Mouse (Mus musculus): ENCODE results near the gene Cptp. TPM values are rescaled to one million over a fixed set of nuclear protein-coding genes. Genes with fewer than 3 reads are reported as not detected.

Gene Cptp
- polyA plus RNA-seq, 1 experiment: 1.5 TPM

- H3K27me3 ChIP-seq (replicated peaks): no peaks in the 10 kb centered on the region
- no peaks in the 10 kb centered on the region for H3K9me3 ChIP-seq
- no peak overlapping the region for H3K4me3 ChIP-seq (replicated peaks)
- H3K36me3 ChIP-seq (replicated peaks; ENCODE audit: low read length): peaks cover 93% of the 10 kb centered on the region
- TF ChIP-seq GATA1 (IDR thresholded peaks at IDR 0.05; ENCODE audit: borderline replicate concordance, low read length): no peak
- no peak for TF ChIP-seq FLI1 (IDR thresholded peaks at IDR 0.05; ENCODE audit: low read length)
- peaks cover 40% of the 10 kb centered on the region for H3K4me1 ChIP-seq
These were observed 51.7 kb downstream of the Cptp start for GRCm38 (mm10) chr4:155817533-155817932.

Other genes with a start within 250 kb of the Cptp start
- 9.7 and 77.3 TPM in 2 replicates for gene Cdk11b, start 244.6 kb downstream of the Cptp start, polyA plus RNA-seq (2012; ENCODE audit: insufficient read depth, low replicate concordance)
- not detected in 2 replicates for gene Gm10563, start 224.0 kb downstream of the Cptp start, polyA plus RNA-seq (2012; ENCODE audit: insufficient read depth, low replicate concordance)
- 3.7 TPM in 1 of 2 replicates, not detected in the other for gene Mmp23, start 216.1 kb downstream of the Cptp start, polyA plus RNA-seq (2012; ENCODE audit: insufficient read depth, low replicate concordance)
- gene Mib2, start 200.2 kb downstream of the Cptp start, polyA plus RNA-seq (2012; ENCODE audit: insufficient read depth, low replicate concordance): 45.2 and 94.9 TPM in 2 replicates
- 0.44 and 4.7 TPM in 2 replicates for gene Fndc10, start 175.1 kb downstream of the Cptp start, polyA plus RNA-seq (2012; ENCODE audit: insufficient read depth, low replicate concordance)
- 37.1 and 112 TPM in 2 replicates for gene Ssu72, start 164.6 kb downstream of the Cptp start, polyA plus RNA-seq (2012; ENCODE audit: insufficient read depth, low replicate concordance)
- gene Tmem240, start 134.6 kb downstream of the Cptp start, polyA plus RNA-seq (2012; ENCODE audit: insufficient read depth, low replicate concordance): 1.2 and 3.2 TPM in 2 replicates
- 11.3 and 20.5 TPM in 2 replicates for gene Atad3a, start 108.3 kb downstream of the Cptp start, polyA plus RNA-seq (2012; ENCODE audit: insufficient read depth, low replicate concordance)
- gene Vwa1, start 94.7 kb downstream of the Cptp start, polyA plus RNA-seq (2012; ENCODE audit: insufficient read depth, low replicate concordance): 0.41 and 1.4 TPM in 2 replicates
- gene Tmem88b, start 83.6 kb downstream of the Cptp start, polyA plus RNA-seq (2012; ENCODE audit: insufficient read depth, low replicate concordance): 0.04 TPM in 1 of 2 replicates, not detected in the other
- gene Ankrd65, start 79.0 kb downstream of the Cptp start, polyA plus RNA-seq (2012; ENCODE audit: insufficient read depth, low replicate concordance): not detected in 2 replicates
- 10.2 and 29.9 TPM in 2 replicates for gene Mrpl20, start 66.6 kb downstream of the Cptp start, polyA plus RNA-seq (2012; ENCODE audit: insufficient read depth, low replicate concordance)
- 8.4 and 15.4 TPM in 2 replicates for gene Ccnl2, start 57.0 kb downstream of the Cptp start, polyA plus RNA-seq (2012; ENCODE audit: insufficient read depth, low replicate concordance)
- 60.6 and 341 TPM in 2 replicates for gene Aurkaip1, start 38.2 kb downstream of the Cptp start, polyA plus RNA-seq (2012; ENCODE audit: insufficient read depth, low replicate concordance)
- gene Mxra8, start 29.8 kb downstream of the Cptp start, polyA plus RNA-seq (2012; ENCODE audit: insufficient read depth, low replicate concordance): 0.13 TPM in 1 of 2 replicates, not detected in the other
- gene Dvl1, start 22.0 kb downstream of the Cptp start, polyA plus RNA-seq (2012; ENCODE audit: insufficient read depth, low replicate concordance): 29.5 and 68.0 TPM in 2 replicates
- gene Tas1r3, start 6.1 kb downstream of the Cptp start, polyA plus RNA-seq (2012; ENCODE audit: insufficient read depth, low replicate concordance): 0.22 and 1.7 TPM in 2 replicates
- gene Ints11, start 106 bp upstream of the Cptp start, polyA plus RNA-seq (2012; ENCODE audit: insufficient read depth, low replicate concordance): 12.5 and 14.1 TPM in 2 replicates
- 99.4 and 450 TPM in 2 replicates for gene Pusl1, start 22.3 kb upstream of the Cptp start, polyA plus RNA-seq (2012; ENCODE audit: insufficient read depth, low replicate concordance)
- gene Acap3, start 22.4 kb upstream of the Cptp start, polyA plus RNA-seq (2012; ENCODE audit: insufficient read depth, low replicate concordance): 33.2 and 58.6 TPM in 2 replicates
- gene Ube2j2, start 74.4 kb upstream of the Cptp start, polyA plus RNA-seq (2012; ENCODE audit: insufficient read depth, low replicate concordance): 90.8 and 106 TPM in 2 replicates
- 30.2 and 64.1 TPM in 2 replicates for gene C1qtnf12, start 92.9 kb upstream of the Cptp start, polyA plus RNA-seq (2012; ENCODE audit: insufficient read depth, low replicate concordance)
- gene B3galt6, start 123.2 kb upstream of the Cptp start, polyA plus RNA-seq (2012; ENCODE audit: insufficient read depth, low replicate concordance): 3.3 and 5.3 TPM in 2 replicates
- 29.6 and 45.2 TPM in 2 replicates for gene Sdf4, start 123.4 kb upstream of the Cptp start, polyA plus RNA-seq (2012; ENCODE audit: insufficient read depth, low replicate concordance)
- gene Tnfrsf4, start 144.4 kb upstream of the Cptp start, polyA plus RNA-seq (2012; ENCODE audit: insufficient read depth, low replicate concordance): 2.3 and 9.4 TPM in 2 replicates
- 2.9 TPM in 1 of 2 replicates, not detected in the other for gene Tnfrsf18, start 156.7 kb upstream of the Cptp start, polyA plus RNA-seq (2012; ENCODE audit: insufficient read depth, low replicate concordance)
- not detected in 2 replicates for gene Ttll10, start 190.0 kb upstream of the Cptp start, polyA plus RNA-seq (2012; ENCODE audit: insufficient read depth, low replicate concordance)
- gene 9430015G10Rik, start 240.5 kb upstream of the Cptp start, polyA plus RNA-seq (2012; ENCODE audit: insufficient read depth, low replicate concordance): 1.6 and 2.1 TPM in 2 replicates